Mouse (Mus musculus) layer of hippocampus, postnatal 25 days (tissue): ENCODE measurements around the gene Cryga. TPM values are rescaled to one million over a fixed set of nuclear protein-coding genes. Genes with fewer than 3 reads are reported as not detected.
"Not testable (repeated sequence)": the region's sequence is repeated elsewhere in the genome, so short reads cannot be mapped to it uniquely, and the experiment has no call there.

ENCODE experiments used
- DNase-seq, 2 experiments: peaks; one replicate each; pipeline ENCODE4 v3.0.0; 2022; ENCODE audit warnings: mixed read lengths in 2 of 2, low spot score in 1 of 2; ENCODE audit errors: extremely low spot score in 1 of 2
- total RNA-seq, 2 experiments: library from RNA; stranded (reverse); gene quantifications; 2 replicates each; pipeline ENCODE4 v1.2.3; 2021

Gene Cryga
- total RNA-seq, 2 experiments from 2014 or later, result 0.47 TPM; not detected in 1

DNA sequence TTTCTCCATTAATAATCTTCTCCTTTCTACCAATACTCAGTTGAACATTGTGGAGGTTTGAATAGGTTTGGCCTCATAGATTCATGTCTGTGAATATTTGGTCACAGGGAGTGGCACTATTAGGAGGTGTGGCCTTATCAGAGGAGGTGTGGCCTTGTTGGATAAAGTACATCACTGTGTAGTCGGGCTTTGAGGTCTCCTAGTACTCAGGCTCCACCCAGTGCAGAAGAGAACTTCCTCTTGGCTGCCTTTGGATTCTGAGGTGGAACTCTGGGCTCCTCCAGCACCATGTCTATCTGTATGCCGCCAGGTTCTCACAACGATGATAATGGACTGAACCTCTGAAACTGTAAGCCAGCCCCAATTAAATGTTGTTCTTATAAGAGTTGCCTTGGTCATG lies 6.2 kb downstream of the Cryga start:
- DNase-seq, result no peak

DNA sequence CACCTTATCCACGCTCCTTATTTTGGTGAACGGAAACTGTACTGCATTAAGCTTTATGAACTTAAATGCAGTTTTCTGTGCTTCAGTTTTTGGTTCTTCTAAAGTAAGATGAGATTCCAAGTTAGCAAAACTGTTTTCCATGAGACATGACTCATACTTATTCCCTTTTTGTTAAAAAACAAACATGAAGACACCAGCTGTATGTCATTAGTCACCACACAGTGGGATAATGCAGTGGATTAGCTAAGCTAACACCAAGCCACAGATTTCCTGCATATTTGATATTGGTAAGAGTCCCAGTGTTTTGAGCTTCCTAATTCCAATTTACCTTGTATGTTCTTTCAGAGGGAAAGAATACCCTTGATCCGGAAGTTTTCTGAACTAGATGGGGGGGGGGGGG lies 11.6 kb downstream of the Cryga start:
- no peak for DNase-seq

GRCm38 (mm10) chr1:65090370-65090769 lies 12.8 kb downstream of the Cryga start:
- DNase-seq, result no peak

GRCm38 (mm10) chr1:65088567-65089356 lies 14.4 kb downstream of the Cryga start:
- no peak for DNase-seq

DNA sequence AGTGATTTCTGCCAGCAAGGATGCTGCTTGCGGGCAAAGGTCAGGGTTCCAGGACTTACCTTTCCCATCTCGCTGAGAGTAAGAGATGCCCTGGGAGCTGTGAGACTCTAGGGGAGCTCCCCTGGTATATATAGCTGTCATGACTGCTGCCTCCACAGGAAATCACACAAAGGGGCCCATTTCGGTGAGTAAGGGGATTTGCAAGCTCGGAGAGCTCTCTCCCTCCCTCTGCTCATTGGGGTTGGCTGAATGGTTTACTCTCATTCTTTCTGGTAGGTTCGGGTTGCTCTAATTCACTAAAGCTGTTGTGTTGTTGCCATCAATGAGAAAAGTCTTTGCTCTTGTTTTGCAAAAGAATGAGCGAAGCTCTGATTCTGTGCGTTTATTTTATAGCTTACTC lies 21.0 kb downstream of the Cryga start, which contains the start of gene Crygb:
Gene Crygb (minus strand): TSS at position 101 of the 400 bp plus-strand sequence.
- no peak for DNase-seq

GRCm38 (mm10) chr1:65075607-65076006 lies 27.6 kb downstream of the Cryga start:
- no peak for DNase-seq

- DNase-seq, result no peak
Measured at GRCm38 (mm10) chr1:65073589-65073988, 29.6 kb downstream of the Cryga start, which contains the start of gene Crygc. Gene Crygc (minus strand): TSS chr1:65073689.

DNA sequence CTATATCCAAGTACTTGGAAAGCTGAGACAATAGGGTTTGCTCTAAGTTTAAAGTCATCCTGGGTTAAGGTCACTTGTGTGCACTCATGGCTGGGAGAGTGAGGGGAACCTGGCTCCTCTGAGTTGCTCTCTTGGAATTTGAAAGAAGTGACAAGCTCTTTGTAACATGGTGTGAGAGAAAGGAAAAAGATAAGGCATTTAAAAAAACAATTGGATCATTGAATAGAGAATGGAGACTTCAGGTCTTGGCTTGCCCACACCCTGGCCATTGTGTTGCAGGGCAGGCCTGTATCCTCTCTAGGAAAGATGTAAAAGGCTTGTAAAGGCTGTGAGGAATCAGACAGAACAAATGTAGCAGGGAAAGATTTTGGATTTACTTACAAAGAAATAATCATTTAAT lies 35.3 kb downstream of the Cryga start:
- DNase-seq, result no peak

DNA sequence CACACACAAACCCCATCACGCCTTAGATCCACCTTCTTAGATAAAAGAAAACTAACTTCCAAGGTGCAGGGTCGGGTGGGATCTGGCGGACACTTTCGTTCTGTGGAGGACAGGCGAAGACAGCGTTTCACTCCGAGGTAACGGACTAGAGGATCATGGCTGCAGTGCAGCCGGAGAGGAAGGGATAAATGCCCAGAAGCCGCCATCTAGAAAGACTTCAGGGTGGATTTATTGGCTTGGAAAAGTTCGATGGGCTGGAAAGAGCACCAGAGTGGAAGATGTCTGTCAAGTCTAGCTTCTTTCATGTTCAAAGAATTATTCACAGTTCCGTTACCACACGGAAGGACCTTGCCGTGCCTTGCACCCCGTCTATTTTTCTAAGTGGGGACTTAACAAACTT lies 39.0 kb downstream of the Cryga start:
- no peak for DNase-seq

DNA sequence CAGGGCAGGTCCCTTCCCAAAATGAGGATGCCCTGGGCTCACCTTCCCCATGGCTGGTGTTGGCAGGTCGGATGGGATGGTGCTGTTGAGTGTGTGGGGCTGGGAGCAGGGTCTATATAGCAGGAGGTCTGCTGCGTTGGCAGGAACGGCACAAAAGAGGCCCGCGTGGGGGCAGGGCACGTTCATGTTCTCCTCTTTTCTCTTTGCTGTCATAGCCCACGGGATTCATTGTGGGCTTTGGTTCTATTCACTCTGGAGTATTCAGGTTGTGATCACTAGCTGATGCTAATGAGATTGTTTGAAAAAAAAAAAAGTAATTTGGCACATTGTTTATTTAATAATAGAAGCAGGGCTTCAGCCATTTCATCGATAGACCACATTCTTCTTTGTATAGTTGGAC lies 39.8 kb downstream of the Cryga start, which contains the start of gene Crygd:
Gene Crygd (minus strand): TSS at position 101 of the 400 bp plus-strand sequence.
- no peak for DNase-seq

DNA sequence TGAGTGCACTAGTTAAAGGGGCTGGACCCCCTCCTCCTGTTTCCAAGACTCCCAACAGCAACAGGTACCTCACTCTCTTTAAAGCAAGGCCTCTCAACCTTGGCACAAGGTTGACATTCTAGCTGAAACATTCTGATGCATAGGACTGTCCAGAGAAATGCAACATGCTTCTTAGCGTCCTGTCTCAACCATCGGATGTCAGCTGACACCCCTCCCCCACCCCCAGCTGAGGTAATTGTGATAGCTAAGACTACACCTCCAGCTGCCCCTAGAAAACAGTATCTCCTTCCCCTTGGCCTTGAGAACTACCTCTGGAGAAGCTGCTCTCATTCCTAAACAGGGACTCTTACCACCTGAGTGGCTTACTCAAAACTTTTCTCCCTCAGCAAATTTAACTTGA lies 51.0 kb downstream of the Cryga start:
- DNase-seq, result no peak

DNA sequence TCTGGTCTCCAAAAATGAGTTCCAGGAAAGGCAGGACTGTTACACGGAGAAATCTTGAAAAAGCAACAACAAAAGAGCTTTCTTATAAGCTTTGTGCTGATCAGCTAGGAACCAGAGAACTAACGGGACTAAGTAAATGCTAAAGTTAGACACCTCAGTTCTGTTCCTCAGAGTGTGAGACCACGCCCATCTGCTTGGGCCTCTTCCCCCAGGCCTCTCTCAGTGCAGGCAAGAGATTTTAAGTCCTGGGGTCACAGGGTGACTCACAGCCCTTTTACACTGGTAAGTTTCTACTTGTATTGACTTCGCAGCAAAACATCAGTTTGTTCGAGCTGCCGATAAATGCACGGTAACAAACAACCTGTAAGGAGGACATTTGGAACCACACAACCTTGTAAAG lies 51.5 kb downstream of the Cryga start:
- no peak for DNase-seq

DNA sequence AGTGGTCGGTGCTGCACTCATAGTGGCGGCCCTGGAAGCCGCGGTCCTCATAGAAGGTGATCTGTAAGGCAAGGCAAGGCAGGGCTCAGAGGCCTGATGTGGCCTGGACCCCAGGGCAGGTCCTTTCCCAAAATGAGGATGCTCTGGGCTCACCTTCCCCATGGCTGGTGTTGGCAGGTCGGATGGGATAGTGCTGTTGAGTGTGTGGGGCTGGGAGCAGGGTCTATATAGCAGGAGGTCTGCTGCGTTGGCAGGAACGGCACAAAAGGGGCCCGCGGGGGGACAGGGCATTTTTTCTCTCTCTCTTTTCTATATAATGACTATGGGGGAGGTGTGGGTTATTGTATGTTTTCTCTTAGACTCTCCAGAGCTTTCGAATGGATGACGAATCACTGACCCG lies 52.2 kb downstream of the Cryga start, which contains the start of gene Cryge:
Gene Cryge (minus strand): TSS at position 198 of the 400 bp plus-strand sequence.
- DNase-seq, result not testable (repeated sequence)

Other genes with a start within 250 kb of the Cryga start
- gene Plekhm3, start 146.5 kb downstream of the Cryga start, total RNA-seq, result 10 to 100 TPM; 24.7 to 34.1 TPM
- not detected for gene Akr1cl, start 70.6 kb downstream of the Cryga start, total RNA-seq
- gene Cryge, start 52.2 kb downstream of the Cryga start, total RNA-seq, result not detected
- not detected for gene Crygd, start 39.9 kb downstream of the Cryga start, total RNA-seq
- gene Crygc, start 29.7 kb downstream of the Cryga start, total RNA-seq, result not detected
- not detected for gene Crygb, start 21.1 kb downstream of the Cryga start, total RNA-seq
- gene Gm28845, start 16.2 kb upstream of the Cryga start, total RNA-seq, result 1 to 10 TPM in 1 of 2 experiments, not detected in 1; 1.3 TPM
- 1 to 10 TPM; 10.0 TPM for gene D630023F18Rik, start 19.8 kb upstream of the Cryga start, total RNA-seq
- 10 to 100 TPM; 52.2 to 57.4 TPM for gene Idh1, start 83.1 kb upstream of the Cryga start, total RNA-seq
- gene Pikfyve, start 83.3 kb upstream of the Cryga start, total RNA-seq, result 10 to 100 TPM; 38.9 to 42.3 TPM
- gene Pth2r, start 178.7 kb upstream of the Cryga start, total RNA-seq, result under 1 TPM; 0.32 to 0.45 TPM